Mouse (Mus musculus) limb, embryonic 12.5 days (tissue): ENCODE measurements around the gene Dnaaf1. TPM values are rescaled to one million over a fixed set of nuclear protein-coding genes. Genes with fewer than 3 reads are reported as not detected.
A peak's percentile ranks its signal among the peaks of the same experiment; 100 is the strongest.

Experiments used
- ATAC-seq: fragments of 200-750 bp; cut with Nextera tagmentation; 2 replicates; pipeline ENCODE4 v1.8.0; 2017; ENCODE audit warnings: low read depth, moderate TSS enrichment; ENCODE audit not compliant: insufficient number of reproducible peaks, insufficient read depth, low FRiP score, low TSS enrichment
- H3K27ac ChIP-seq: fragments of 300-500 bp; sonication (generic); 2 replicates; pipeline ENCODE4 v1.5.1; 2016; ENCODE audit warnings: mild to moderate bottlenecking, moderate library complexity
- H3K27me3 ChIP-seq: fragments of 300-500 bp; sonication (generic); 2 replicates; pipeline ENCODE4 v1.6.1; 2016; ENCODE audit warnings: mild to moderate bottlenecking, moderate library complexity
- H3K36me3 ChIP-seq: fragments of 300-500 bp; sonication (generic); 2 replicates; pipeline ENCODE4 v1.6.1; 2016; ENCODE audit warnings: mild to moderate bottlenecking, moderate library complexity
- H3K4me1 ChIP-seq: fragments of 300-500 bp; sonication (generic); replicated peaks from 2 replicates; pipeline ENCODE4 v1.6.1; 2016
- H3K4me2 ChIP-seq: fragments of 300-500 bp; sonication (generic); 2 replicates; pipeline ENCODE4 v1.6.1; 2016; ENCODE audit warnings: mild to moderate bottlenecking, moderate library complexity
- H3K4me3 ChIP-seq: fragments of 300-500 bp; sonication (generic); replicated peaks from 2 replicates; pipeline ENCODE4 v1.5.1; 2016; ENCODE audit warnings: mild to moderate bottlenecking
- H3K9ac ChIP-seq: fragments of 300-500 bp; sonication (generic); replicated peaks from 2 replicates; pipeline ENCODE4 v1.6.1; 2016; ENCODE audit warnings: mild to moderate bottlenecking, moderate library complexity
- H3K9me3 ChIP-seq: fragments of 300-500 bp; sonication (generic); 2 replicates; pipeline ENCODE4 v1.6.1; 2016; ENCODE audit warnings: mild to moderate bottlenecking, moderate library complexity
- WGBS: fragments of 180-500 bp; shearing (Covaris S2); methylation state at CpG from one replicate; pipeline ENCODE4 v1.1.7; 2016; 5-methylcytosine and 5-hydroxymethylcytosine counted together
- polyA plus RNA-seq: library from polyadenylated mRNA; unstranded; fragments of >200 nt; fragmentation: Nextera tagmentation; extraction: Ambion mirVana; gene quantifications from 2 replicates; pipeline ENCODE4 v1.2.1, GENCODE M21; 2016

The Dnaaf1 gene
- polyA plus RNA-seq, 1 experiment from 2014 or later, result not detected

DNA sequence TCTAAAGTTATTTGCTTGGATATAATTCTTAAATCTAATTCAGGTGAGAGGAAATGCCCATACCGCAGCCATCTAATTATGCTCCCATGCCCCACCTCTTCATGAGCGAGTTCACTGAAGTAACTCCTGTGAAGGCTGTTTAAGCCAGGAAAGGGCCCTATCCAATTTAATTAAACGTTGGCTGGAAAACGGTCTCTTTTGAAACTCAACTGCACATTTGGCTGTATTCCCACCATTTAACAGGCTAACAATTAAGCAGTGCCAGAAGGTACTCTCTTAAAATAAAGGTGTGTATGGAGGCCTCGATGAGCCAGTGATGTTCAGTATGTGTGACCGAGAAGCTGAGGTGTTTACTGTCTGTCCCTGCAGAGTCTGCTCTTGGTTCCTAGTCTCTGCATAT, 19.2 kb upstream of the Dnaaf1 start:
- ATAC-seq, result no peak
- Histone ChIP-seq H3K9ac (no peak overlapping the region), H3K4me3 (no peak overlapping the region), H3K4me2 (0 out of 2 replicates have a peak overlapping the region, but pooled peaks have one; percentile 72), H3K9me3 (no peaks in the 10 kb centered on the region), H3K27ac (no peak overlapping the region), H3K27me3 (no peaks in the 10 kb centered on the region), H3K36me3 (peaks cover 13% of the 10 kb centered on the region), H3K4me1 (peaks cover 30% of the 10 kb centered on the region)
- 73% methylated on average over 6 of the region's 6 CpGs for WGBS

DNA sequence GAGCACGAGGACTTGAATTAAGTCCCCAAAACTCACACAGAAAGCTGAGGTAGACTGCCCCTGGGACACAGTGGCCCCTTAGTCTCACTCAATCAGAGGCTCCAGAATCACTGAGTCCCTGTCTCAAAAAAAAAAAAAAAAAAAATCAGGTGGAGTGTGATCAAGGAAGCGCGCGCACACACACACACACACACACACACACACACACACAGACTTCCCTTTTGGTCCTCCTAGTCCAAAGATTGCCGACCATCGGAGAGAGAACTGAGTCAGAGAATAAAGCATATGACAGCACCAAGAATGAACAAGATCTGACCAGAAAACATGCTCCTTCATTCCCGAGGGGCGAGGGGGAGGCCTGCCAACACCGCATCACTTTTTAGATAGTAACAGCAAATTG, 17.9 kb upstream of the Dnaaf1 start:
- Histone ChIP-seq H3K9me3 (no peaks in the 10 kb centered on the region), H3K27me3 (no peaks in the 10 kb centered on the region), H3K4me2 (peak overlapping the region; percentile 72), H3K36me3 (peaks cover 18% of the 10 kb centered on the region), H3K4me1 (peaks cover 30% of the 10 kb centered on the region), H3K27ac (no peak overlapping the region), H3K9ac (peak overlapping the region; percentile 87), H3K4me3 (peak overlapping the region; percentile 86)
- ATAC-seq, result no peak
- 80% methylated on average over 9 of the region's 9 CpGs for WGBS

DNA sequence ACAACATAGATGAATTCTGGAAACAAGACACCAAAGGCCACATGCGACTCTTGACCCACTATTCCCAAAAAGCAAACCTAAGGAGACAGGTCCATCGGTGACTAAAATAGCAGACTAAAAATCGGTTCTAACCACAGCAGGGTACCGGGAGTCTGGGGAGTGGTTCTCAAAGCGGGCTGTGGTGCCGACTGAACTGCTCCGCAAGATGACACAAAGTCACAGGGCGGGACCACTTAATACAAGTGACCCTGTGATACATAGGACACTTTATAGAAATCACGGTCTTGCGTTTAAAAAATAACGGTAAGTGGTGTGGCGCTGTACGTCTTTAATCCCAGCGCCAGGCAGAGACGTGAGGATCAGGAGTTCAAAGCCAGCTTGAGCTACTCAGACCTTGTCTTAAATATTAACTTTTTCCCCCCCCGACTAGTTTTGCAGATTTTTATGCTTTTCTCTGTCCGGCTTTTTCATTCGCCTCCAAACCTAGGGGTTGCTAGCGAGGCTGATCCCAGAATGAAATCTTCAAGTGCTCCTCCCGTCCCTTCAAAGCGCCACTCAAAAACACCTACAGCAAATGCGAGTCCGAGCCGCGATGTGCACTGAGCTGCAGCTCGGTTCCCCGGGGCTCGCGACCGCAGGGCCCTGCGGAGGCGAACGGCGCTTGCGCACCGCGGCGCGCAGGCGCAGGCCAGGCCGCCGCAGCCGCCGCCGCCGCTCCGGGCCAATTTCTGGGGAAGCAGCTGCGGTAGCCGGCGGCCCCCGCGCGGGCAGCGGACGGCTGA, 17.0 kb upstream of the Dnaaf1 start:
- H3K36me3 ChIP-seq, result peaks cover 25% of the 10 kb centered on the region
- 1% methylated on average over 55 of the region's 55 CpGs for WGBS
- H3K27ac ChIP-seq, result peak overlapping the region; percentile 92
- no peaks in the 10 kb centered on the region for H3K9me3 ChIP-seq
- H3K4me2 ChIP-seq, result peak overlapping the region; percentile 72
- H3K27me3 ChIP-seq, result no peaks in the 10 kb centered on the region
- H3K4me3 ChIP-seq, result peak overlapping the region; percentile 86
- peak overlapping the region; percentile 87 for H3K9ac ChIP-seq
- ATAC-seq, result peak; percentile 67
- peaks cover 30% of the 10 kb centered on the region for H3K4me1 ChIP-seq

DNA sequence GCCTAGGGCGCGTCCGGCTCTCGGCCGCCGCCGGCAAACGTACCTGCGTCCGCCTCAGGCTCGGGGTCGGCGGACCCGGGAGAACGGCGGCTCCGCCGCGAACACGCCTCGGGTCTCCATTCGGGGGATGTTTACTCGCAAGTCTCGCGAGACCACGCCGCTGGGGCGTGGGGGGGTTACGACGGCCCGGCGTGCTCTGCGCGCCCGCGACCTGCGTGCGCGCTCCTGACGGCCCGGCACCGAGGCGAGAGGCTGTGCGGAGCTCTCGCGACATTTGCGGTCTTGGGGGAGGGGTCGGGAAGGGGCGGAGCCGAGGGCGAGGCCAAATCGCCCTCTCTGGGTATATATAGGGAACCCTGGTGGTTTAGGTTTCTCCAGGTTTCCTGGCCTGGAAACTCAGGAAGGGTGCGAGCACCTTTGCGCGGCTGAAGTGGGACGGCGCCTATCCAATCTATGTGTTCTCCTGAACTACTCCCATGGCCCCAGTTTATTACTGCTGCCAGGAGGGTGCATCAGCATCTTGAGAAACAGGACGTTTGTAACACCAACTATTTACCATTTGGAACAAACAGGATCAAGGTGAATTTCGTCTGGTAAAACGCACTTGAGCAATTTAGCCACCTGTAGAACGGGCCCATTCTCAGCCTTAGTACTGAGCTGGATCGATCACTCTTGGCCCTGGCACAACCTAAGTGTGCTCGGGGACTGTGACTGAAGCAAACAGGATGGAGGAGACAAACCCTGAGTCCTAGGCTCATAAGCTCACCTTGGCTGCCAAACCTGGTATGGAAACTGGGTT, 16.2 kb upstream of the Dnaaf1 start, which contains the start of gene Mbtps1:
Gene Mbtps1, minus strand, starts transcription at position 133 of the 799 bp plus-strand sequence.
- peaks cover 32% of the 10 kb centered on the region for H3K36me3 ChIP-seq
- H3K4me3 ChIP-seq, result peak within 1 kb of the TSS; percentile 86

DNA sequence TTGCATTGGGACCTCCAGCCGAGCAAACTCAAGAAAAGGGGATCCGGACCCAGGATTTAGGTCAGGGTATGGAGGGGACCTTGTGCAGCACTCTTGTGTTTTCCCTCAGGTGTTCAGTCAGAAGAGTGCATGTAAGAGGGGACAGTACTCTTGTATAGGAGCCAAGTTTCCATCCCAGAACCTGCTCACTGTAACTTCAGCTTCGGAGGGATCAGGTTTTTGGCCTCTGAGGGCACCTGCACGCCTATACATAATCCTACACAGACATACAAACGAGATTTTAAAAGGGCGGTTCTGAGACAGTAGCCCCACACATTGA, 15.7 kb upstream of the Dnaaf1 start:
- peak overlapping the region; percentile 47 for H3K27ac ChIP-seq
- peak overlapping the region; percentile 46; the same call in 1 of the 2 replicates for H3K9ac ChIP-seq
- peak overlapping the region; percentile 86; the same call in 1 of the 2 replicates for H3K4me3 ChIP-seq
- H3K36me3 ChIP-seq, result peaks cover 33% of the 10 kb centered on the region
- peak overlapping the region; percentile 58 for H3K4me2 ChIP-seq
- no peaks in the 10 kb centered on the region for H3K27me3 ChIP-seq
- no peak for ATAC-seq
- H3K9me3 ChIP-seq, result no peaks in the 10 kb centered on the region
- H3K4me1 ChIP-seq, result peaks cover 30% of the 10 kb centered on the region
- 74% methylated on average over 6 of the region's 6 CpGs for WGBS

More for the DNA sequence above, 16.2 kb upstream of the Dnaaf1 start, which contains the start of gene Mbtps1:
- ATAC-seq, result peak; percentile 89
- Histone ChIP-seq H3K4me1 (peaks cover 30% of the 10 kb centered on the region), H3K4me2 (peak within 1 kb of the TSS; percentile 72), H3K27ac (peak within 1 kb of the TSS; percentile 92), H3K9me3 (no peaks in the 10 kb centered on the region), H3K9ac (peak within 1 kb of the TSS; percentile 87), H3K27me3 (no peaks in the 10 kb centered on the region)
- WGBS, result 6% methylated on average over 63 of the region's 63 CpGs

DNA sequence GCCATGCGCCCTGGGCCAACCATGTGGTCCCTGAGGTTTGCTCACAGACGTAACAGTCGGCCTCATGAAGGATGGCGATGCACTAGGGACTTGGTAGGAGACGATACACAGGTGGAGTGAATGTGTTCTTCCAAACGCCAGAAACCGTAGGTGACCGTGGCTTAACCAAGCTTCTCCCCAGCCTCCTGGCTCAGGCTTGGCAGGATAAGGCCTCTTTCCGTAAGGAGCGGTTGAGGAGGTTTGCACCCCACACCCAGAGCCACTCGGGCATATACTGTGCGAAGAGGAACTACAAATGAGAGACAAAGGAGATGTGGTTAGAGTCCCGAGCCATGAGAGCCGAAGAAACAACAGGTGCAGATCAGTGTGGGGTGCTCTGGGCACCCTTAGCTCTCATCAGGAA, 11.2 kb upstream of the Dnaaf1 start:
- peaks cover 54% of the 10 kb centered on the region for H3K36me3 ChIP-seq
- no peaks in the 10 kb centered on the region for H3K9me3 ChIP-seq

DNA sequence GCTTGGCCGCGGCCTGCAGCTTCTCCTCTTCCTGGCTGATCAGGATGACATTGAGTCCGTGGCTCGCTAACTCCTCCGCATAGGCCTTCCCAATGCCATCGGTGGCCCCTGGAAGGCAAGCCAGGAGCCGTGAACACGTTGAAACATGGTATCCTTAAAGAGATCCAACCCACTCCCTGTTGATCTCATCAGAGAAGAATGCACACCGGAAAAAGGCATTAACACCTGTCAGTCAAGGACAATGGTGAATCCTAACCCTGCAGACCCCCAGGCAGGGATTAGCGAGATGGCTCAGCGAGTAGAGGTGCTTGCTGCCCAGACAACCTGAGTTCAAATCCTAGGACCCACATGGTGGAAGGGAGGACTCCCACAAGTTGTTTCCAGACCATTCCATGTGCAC, 8.7 kb upstream of the Dnaaf1 start:
- Histone ChIP-seq H3K36me3 (peaks cover 54% of the 10 kb centered on the region), H3K9ac (no peak overlapping the region; the same call in 1 of the 2 replicates), H3K4me2 (no peak overlapping the region), H3K27me3 (no peaks in the 10 kb centered on the region), H3K27ac (no peak overlapping the region), H3K4me1 (no peaks in the 10 kb centered on the region), H3K4me3 (no peak overlapping the region), H3K9me3 (no peaks in the 10 kb centered on the region)
- WGBS, result 86% methylated on average over 11 of the region's 11 CpGs
- ATAC-seq, result no peak

More for the DNA sequence above, 11.2 kb upstream of the Dnaaf1 start:
- H3K4me2 ChIP-seq, result no peak overlapping the region
- peaks cover 11% of the 10 kb centered on the region; the same call in 1 of the 2 replicates for H3K4me1 ChIP-seq
- no peaks in the 10 kb centered on the region for H3K27me3 ChIP-seq
- no peak overlapping the region for H3K27ac ChIP-seq
- H3K9ac ChIP-seq, result peak overlapping the region; percentile 13; the same call in 1 of the 2 replicates
- no peak for ATAC-seq
- 90% methylated on average over 14 of the region's 14 CpGs for WGBS
- no peak overlapping the region for H3K4me3 ChIP-seq

DNA sequence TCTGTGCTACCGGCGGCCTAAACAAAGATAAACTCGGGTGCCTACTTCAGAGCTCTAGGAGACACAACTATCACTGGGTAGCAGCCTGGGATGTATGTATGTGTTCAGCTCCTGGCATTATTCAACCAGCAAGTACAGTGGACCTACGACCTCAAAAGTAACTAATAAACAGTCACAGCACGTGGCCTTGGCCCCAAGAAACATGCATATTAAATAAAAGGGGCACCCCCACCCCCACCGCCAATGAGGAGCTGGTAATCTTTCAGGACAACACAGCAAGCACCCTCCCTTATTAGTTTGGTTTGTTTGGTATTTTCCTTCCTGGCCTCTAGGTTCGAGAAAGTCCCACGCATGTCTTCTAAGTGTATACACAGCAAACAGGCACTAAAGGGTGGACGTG, 6.8 kb upstream of the Dnaaf1 start:
- 87% methylated on average over 9 of the region's 9 CpGs for WGBS
- peaks cover 39% of the 10 kb centered on the region for H3K36me3 ChIP-seq

DNA sequence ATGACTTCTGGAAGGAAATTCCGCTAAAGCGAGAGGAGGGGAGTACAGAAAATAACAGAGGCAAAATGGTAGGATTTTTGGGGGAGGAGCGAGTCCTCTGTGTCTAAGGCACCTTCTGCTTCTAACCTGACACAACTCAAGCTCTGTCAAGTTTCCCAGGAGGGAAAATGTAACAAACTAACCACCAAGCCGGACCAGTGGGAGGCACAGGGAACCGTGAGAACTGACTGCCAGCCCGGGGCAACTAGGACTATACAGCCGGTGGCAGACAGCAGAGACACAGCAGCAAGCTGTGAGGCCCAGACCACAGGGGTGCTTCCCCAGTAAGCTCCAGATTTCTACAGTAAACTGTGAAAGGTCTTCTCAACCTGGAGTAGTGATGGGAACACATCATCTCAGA, 6.1 kb upstream of the Dnaaf1 start:
- ATAC-seq, result no peak
- Histone ChIP-seq H3K27ac (no peak overlapping the region), H3K9ac (0 out of 2 replicates have a peak overlapping the region, but pooled peaks have one; percentile 2), H3K36me3 (peaks cover 33% of the 10 kb centered on the region), H3K4me3 (no peak overlapping the region), H3K4me2 (no peak overlapping the region), H3K4me1 (peaks cover 3% of the 10 kb centered on the region), H3K9me3 (no peaks in the 10 kb centered on the region), H3K27me3 (peaks cover 17% of the 10 kb centered on the region)
- WGBS, result 57% methylated on average over 7 of the region's 7 CpGs

More for the DNA sequence above, 6.8 kb upstream of the Dnaaf1 start:
- Histone ChIP-seq H3K4me1 (no peaks in the 10 kb centered on the region), H3K9ac (0 out of 2 replicates have a peak overlapping the region, but pooled peaks have one; percentile 2), H3K27ac (no peak overlapping the region), H3K4me2 (no peak overlapping the region), H3K4me3 (no peak overlapping the region), H3K9me3 (no peaks in the 10 kb centered on the region), H3K27me3 (peaks cover 10% of the 10 kb centered on the region)
- ATAC-seq, result no peak

DNA sequence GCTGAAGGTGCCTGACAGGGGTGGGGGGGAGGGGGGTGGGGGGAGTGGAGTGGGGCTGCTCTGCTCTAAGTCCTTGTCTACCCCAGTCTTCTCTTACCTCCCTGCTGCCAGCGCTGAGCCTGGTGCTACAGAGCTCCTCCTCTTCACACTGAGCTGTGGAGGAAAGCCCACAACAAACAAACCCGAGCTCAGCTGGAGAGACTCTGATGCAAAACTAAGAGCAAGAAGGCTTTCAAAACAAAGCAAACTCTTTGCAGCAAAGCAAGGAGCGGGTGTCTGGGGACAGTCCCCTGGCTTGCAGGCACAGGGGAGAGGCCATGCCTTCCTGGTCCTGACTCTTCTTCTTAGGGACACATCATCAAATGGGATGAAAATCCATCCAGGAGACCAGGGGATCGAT, 5.2 kb upstream of the Dnaaf1 start:
- ATAC-seq, result no peak
- Histone ChIP-seq H3K36me3 (peaks cover 25% of the 10 kb centered on the region), H3K9ac (0 out of 2 replicates have a peak overlapping the region, but pooled peaks have one; percentile 8), H3K4me2 (no peak overlapping the region), H3K4me3 (no peak overlapping the region), H3K27ac (no peak overlapping the region), H3K9me3 (no peaks in the 10 kb centered on the region), H3K4me1 (peaks cover 7% of the 10 kb centered on the region), H3K27me3 (peaks cover 21% of the 10 kb centered on the region)
- whole genome bisulfite sequencing, result 25% methylated on average over 4 of the region's 4 CpGs

DNA sequence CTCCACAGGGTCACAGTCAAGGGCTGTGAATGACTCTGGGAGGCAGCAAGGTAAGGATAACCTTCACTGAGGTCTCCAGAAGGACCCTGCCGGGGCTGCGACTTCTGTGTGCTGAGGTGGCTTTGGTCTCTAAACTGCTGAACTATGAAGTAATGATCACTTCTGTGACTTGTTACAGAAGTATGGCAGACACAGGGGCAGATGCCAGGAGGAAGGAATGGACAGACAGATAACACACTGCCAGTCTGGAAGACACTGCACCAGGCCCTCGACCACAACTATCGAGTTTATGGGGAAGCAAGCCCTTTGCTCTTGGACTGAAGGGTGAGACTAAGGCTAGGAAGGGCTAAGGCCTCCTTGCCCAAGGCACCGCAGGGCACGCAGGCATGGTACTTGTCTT, 3.9 kb upstream of the Dnaaf1 start:
- H3K4me1 ChIP-seq, result peaks cover 11% of the 10 kb centered on the region
- ATAC-seq, result no peak
- no peak overlapping the region for H3K4me2 ChIP-seq
- peaks cover 12% of the 10 kb centered on the region; the same call in 1 of the 2 replicates for H3K36me3 ChIP-seq
- peaks cover 31% of the 10 kb centered on the region for H3K27me3 ChIP-seq
- H3K27ac ChIP-seq, result no peak overlapping the region
- no peaks in the 10 kb centered on the region for H3K9me3 ChIP-seq
- no peak overlapping the region for H3K9ac ChIP-seq
- H3K4me3 ChIP-seq, result no peak overlapping the region
- 86% methylated on average over 6 of the region's 6 CpGs for WGBS
